Mouse (Mus musculus) thymus, postnatal 14 days (tissue): Measurements from ENCODE around the gene Dock9.

Source experiments
- DNase-seq: peaks from one replicate; pipeline ENCODE4 v3.0.0; 2021

Gene Dock9

GRCm38 (mm10) chr14:121504781-121505484 lies 292.7 kb downstream of the Dock9 start, which contains the start of gene Slc15a1:
Slc15a1 (minus strand) TSS chr14:121505252.
- DNase-seq, result no peak

- no peak for DNase-seq
Measured at GRCm38 (mm10) chr14:121500577-121500976, 297.1 kb downstream of the Dock9 start.

- DNase-seq, result no peak
Measured at GRCm38 (mm10) chr14:121499769-121500168, 297.9 kb downstream of the Dock9 start.

- no peak for DNase-seq
Measured at GRCm38 (mm10) chr14:121497800-121498199, 299.8 kb downstream of the Dock9 start.

GRCm38 (mm10) chr14:121495741-121496140 lies 301.9 kb downstream of the Dock9 start:
- DNase-seq, result no peak

- DNase-seq, result no peak
Measured at GRCm38 (mm10) chr14:121495120-121495519, 302.5 kb downstream of the Dock9 start.

- no peak for DNase-seq
Measured at GRCm38 (mm10) chr14:121494238-121494637, 303.4 kb downstream of the Dock9 start.

GRCm38 (mm10) chr14:121493712-121494111 lies 303.9 kb downstream of the Dock9 start:
- DNase-seq, result no peak

- DNase-seq, result no peak
Measured at GRCm38 (mm10) chr14:121492328-121492727, 305.3 kb downstream of the Dock9 start.
